Mouse (Mus musculus): ENCODE measurements around the gene Ubox5.

Ubox5 gene

GRCm38 (mm10) chr2:130574960-130575359, 54.9 kb downstream of the Ubox5 start:
- peak; percentile 30 for DNase-seq

GRCm38 (mm10) chr2:130569926-130570325, 59.9 kb downstream of the Ubox5 start:
- DNase-seq, result no peak

- DNase-seq, result no peak
Measured at GRCm38 (mm10) chr2:130568921-130569320, 60.9 kb downstream of the Ubox5 start.

GRCm38 (mm10) chr2:130564983-130565382, 64.9 kb downstream of the Ubox5 start:
- DNase-seq, result no peak

GRCm38 (mm10) chr2:130564063-130564462, 65.8 kb downstream of the Ubox5 start:
- no peak for DNase-seq

GRCm38 (mm10) chr2:130563212-130564055, 66.4 kb downstream of the Ubox5 start, which contains the start of gene Mrps26:
Mrps26 (plus strand) TSS chr2:130563742.
- peak; percentile 91 for DNase-seq

- DNase-seq, result no peak
Measured at GRCm38 (mm10) chr2:130558015-130558414, 71.8 kb downstream of the Ubox5 start.

- DNase-seq, result no peak
Measured at GRCm38 (mm10) chr2:130557462-130557861, 72.4 kb downstream of the Ubox5 start.

GRCm38 (mm10) chr2:130556292-130556691, 73.5 kb downstream of the Ubox5 start:
- no peak for DNase-seq

- DNase-seq, result no peak
Measured at GRCm38 (mm10) chr2:130554841-130555240, 75.0 kb downstream of the Ubox5 start.

- no peak for DNase-seq
Measured at GRCm38 (mm10) chr2:130546957-130547356, 82.9 kb downstream of the Ubox5 start.

GRCm38 (mm10) chr2:130540266-130540665, 89.6 kb downstream of the Ubox5 start:
- peak; percentile 69 for DNase-seq
